Mouse (Mus musculus) thymus, adult 2 months (tissue): Measurements from ENCODE around the gene Abcc1. TPM values are rescaled to one million over a fixed set of nuclear protein-coding genes. Genes with fewer than 3 reads are reported as not detected.

Source experiments
- DNase-seq: peaks from one replicate; pipeline ENCODE4 v3.0.0; 2021
- H3K27ac ChIP-seq: fragments of 200-500 bp; 2 replicates; pipeline ENCODE4 v1.5.1; 2012; ENCODE audit warnings: low read length, control low read depth; ENCODE audit not compliant: control insufficient read depth, insufficient read depth
- H3K27me3 ChIP-seq: fragments of 200-500 bp; 2 replicates; pipeline ENCODE4 v1.6.1; 2012; ENCODE audit warnings: mild to moderate bottlenecking, low read length, moderate library complexity, mixed read lengths; ENCODE audit not compliant: control insufficient read depth, insufficient read depth
- H3K36me3 ChIP-seq: fragments of 200-500 bp; 2 replicates; pipeline ENCODE4 v1.6.1; 2012; ENCODE audit warnings: mild to moderate bottlenecking, low read length, moderate library complexity; ENCODE audit not compliant: control insufficient read depth, insufficient read depth
- H3K4me1 ChIP-seq: fragments of 200-500 bp; replicated peaks from 2 replicates; pipeline ENCODE4 v1.6.1; 2012; ENCODE audit warnings: low read length; ENCODE audit not compliant: control insufficient read depth, insufficient read depth
- H3K4me3 ChIP-seq: fragments of 200-500 bp; 2 replicates; pipeline ENCODE4 v1.5.1; 2012; ENCODE audit warnings: mild to moderate bottlenecking, low read length, control low read depth, moderate library complexity; ENCODE audit not compliant: control insufficient read depth, insufficient read depth
- CTCF ChIP-seq: fragments of 200-500 bp; IDR thresholded peaks from 2 replicates; pipeline ENCODE4 v1.5.1; 2012; ENCODE audit warnings: mild to moderate bottlenecking, control low read depth, low read length, moderate library complexity, borderline replicate concordance; ENCODE audit not compliant: control insufficient read depth, poor library complexity, insufficient read depth; ENCODE audit errors: extremely low read depth
- POLR2A ChIP-seq: fragments of 200-500 bp; IDR thresholded peaks from 2 replicates; pipeline ENCODE4 v1.6.1; 2012; ENCODE audit warnings: mild to moderate bottlenecking, low read length, control low read depth, moderate library complexity; ENCODE audit not compliant: control insufficient read depth, poor library complexity, insufficient read depth; ENCODE audit errors: extremely low read depth
- WGBS: fragments of 180-500 bp; shearing (Covaris S2); methylation state at CpG from one replicate; pipeline ENCODE4 v1.1.7; 2018; 5-methylcytosine and 5-hydroxymethylcytosine counted together
- polyA plus RNA-seq: library from polyadenylated mRNA; depleted of rRNA; stranded (reverse); fragments of >200 nt; gene quantifications from 2 replicates; pipeline ENCODE4 v1.2.3, GENCODE M21; 2012

Gene Abcc1
- polyA plus RNA-seq, 1 experiment, result 29.7 TPM

DNA sequence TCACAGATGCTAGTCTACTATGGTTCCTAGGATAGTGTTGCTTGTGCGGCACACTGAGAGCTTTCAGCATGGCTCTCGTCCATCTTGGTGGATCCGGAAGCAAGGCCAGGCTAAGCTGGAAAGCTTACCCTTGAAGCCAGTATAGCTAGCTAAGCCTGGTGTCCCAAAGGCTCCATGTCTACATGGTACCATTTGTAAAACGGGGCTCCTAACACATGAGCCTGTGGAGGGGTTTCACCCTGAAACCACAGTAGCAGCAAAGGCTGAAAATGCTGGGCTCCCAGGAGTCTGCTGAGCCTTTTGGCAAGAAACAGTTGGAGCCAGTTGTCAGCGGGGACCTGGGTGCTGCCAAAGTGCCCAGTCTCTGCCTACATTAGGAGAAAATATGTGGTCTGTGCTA lies 71.6 kb downstream of the Abcc1 start:
- Histone ChIP-seq H3K27ac (no peak overlapping the region), H3K4me1 (no peaks in the 10 kb centered on the region), H3K27me3 (no peaks in the 10 kb centered on the region), H3K36me3 (no peaks in the 10 kb centered on the region), H3K4me3 (no peak overlapping the region)
- TF ChIP-seq POLR2A, result no peak
- no peak for DNase-seq
- WGBS, result 96% methylated on average over 5 of the region's 5 CpGs

DNA sequence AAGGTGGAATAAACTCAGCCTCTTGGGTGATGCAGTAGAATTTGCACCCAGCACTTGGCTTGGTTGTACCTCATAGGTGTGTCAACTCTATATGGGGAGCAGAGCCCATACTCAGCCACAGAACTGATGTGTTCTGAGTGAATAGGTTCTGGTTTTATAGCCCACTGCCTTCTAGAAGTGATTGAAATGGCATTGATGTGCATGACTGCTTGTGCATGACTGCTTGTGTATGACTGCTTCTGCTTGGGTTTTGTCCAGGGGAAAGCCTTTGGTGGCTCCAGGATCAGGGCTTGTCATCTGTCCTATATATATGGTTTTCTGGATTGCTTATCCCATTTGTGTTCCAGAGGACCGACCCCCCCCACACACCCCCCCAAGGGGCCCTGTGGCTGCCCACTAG lies 74.2 kb downstream of the Abcc1 start:
- DNase-seq, result no peak
- no peaks in the 10 kb centered on the region for H3K27me3 ChIP-seq

DNA sequence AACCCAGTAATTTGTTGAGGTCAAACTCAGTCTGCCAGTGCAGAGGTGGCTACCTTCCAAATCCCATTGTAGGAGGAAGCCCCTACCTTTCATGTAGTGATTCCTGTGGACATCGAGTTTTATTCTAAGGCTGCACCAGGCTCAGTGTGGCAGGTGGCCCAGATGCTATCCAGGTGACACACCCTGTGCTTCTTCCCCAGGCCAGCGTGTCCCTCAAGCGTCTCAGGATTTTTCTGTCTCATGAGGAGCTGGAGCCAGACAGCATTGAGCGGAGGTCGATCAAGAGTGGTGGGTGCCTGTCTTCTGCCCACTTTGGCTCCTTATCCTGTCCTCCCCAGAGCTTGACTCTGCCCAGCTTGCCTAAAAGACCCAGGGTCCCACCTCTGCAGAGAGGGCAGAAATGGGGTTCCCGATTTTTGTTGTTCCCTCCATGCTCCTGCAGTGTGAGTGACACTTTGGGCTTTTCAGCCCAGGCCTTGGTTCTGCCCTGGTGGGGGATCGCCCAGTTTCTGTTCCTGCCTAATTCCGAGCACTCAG lies 76.2 kb downstream of the Abcc1 start:
- WGBS, result 96% methylated on average over 8 of the region's 8 CpGs
- H3K36me3 ChIP-seq, result no peaks in the 10 kb centered on the region
- DNase-seq, result no peak
- H3K4me1 ChIP-seq, result peaks cover 4% of the 10 kb centered on the region; the same call in 1 of the 2 replicates
- H3K27me3 ChIP-seq, result no peaks in the 10 kb centered on the region
- TF ChIP-seq CTCF (no peak), POLR2A (no peak)
- H3K27ac ChIP-seq, result no peak overlapping the region
- no peak overlapping the region for H3K4me3 ChIP-seq

More for the DNA sequence above, 74.2 kb downstream of the Abcc1 start:
- Histone ChIP-seq H3K27ac (no peak overlapping the region), H3K4me3 (no peak overlapping the region), H3K36me3 (no peaks in the 10 kb centered on the region), H3K4me1 (peaks cover 4% of the 10 kb centered on the region; the same call in 1 of the 2 replicates)
- 100% methylated on average over 1 of the region's 1 CpGs for WGBS
- TF ChIP-seq POLR2A, result no peak
- no peak for TF ChIP-seq CTCF

DNA sequence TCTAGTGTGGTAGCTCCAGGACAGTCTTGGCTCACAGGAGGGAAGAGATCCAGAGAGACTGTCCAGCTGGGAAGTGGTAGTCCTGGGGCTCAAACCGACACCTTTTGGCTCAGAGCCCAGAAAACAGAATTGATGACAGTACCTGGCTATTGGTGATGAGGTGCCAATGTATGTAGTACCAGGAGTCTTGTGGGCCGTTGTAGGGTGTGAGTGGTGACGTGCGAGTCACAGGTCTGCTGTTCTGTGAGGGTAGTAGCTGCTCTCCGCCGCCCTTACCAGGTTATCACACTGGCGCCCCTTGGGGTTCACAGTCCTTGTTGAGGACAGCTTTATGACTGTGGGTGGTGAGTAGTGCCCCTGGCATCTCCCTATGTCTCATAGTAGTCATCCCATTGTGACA lies 77.2 kb downstream of the Abcc1 start:
- WGBS, result 93% methylated on average over 7 of the region's 7 CpGs
- no peaks in the 10 kb centered on the region for H3K36me3 ChIP-seq
- peaks cover 4% of the 10 kb centered on the region; the same call in 1 of the 2 replicates for H3K4me1 ChIP-seq
- no peak for DNase-seq
- no peak overlapping the region for H3K27ac ChIP-seq
- no peak overlapping the region for H3K4me3 ChIP-seq
- TF ChIP-seq CTCF (no peak), POLR2A (no peak)
- no peaks in the 10 kb centered on the region for H3K27me3 ChIP-seq

DNA sequence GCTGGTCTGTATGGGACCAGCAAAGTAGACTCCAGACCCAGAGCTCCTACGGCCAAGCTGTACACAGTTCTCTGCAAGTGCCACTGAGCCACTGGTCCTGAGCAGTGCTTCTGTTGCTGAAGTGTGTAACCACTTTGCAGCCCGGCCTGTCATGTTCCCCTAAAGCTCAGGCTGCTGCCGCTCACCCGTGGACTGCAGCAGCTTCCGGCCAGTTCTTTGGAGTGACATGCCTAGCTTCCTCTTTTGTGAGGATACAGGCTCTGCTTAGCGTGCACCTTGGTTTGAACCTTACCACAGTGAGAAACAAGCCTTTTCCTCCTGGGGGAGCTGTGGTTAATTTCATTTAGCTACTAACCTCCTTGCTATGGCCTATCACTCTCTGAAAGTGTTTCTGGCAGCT lies 77.7 kb downstream of the Abcc1 start:
- Histone ChIP-seq H3K36me3 (no peaks in the 10 kb centered on the region), H3K4me1 (peaks cover 4% of the 10 kb centered on the region; the same call in 1 of the 2 replicates), H3K27ac (no peak overlapping the region), H3K27me3 (no peaks in the 10 kb centered on the region), H3K4me3 (no peak overlapping the region)
- no peak for TF ChIP-seq POLR2A
- TF ChIP-seq CTCF, result no peak
- 15% methylated on average over 6 of the region's 6 CpGs for WGBS
- DNase-seq, result no peak

DNA sequence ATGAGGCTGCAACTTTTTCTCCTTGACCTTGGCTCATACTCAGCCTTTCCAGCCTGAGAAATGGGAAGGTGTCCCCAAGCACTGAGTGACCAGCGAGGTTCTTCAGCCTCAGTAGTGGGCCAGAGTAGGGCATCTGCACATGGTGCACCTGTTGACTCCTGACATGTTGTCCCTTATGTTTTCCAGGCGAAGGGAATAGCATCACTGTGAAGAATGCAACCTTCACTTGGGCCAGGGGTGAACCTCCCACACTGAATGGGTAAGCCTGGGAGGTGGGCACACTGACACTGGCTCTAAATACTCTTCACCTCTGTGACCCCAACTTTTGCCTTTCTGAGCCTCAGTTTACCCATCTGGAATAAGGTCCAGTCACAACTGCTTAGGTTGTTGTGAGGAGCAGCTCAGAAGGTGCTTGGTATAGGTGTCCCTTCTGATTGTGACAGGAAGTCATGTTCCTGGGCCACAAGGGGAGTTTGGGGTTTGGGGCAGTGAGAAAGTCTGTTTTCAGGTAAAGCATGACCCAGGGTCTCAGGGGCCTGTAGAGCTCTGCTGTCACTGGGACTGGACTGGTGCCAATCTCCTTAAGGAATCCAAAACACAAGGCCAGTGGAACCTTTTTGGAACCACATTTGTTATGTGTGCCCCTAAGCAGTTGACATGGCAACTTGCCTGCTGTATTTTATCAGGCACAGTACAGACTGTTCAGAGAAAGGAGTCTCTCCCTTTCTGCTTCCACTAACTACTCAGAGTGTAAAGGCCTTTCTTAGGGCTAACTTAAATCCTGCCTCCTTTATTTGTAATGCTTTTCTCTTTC lies 78.7 kb downstream of the Abcc1 start:
- 82% methylated on average over 2 of the region's 2 CpGs for WGBS
- TF ChIP-seq POLR2A (no peak), CTCF (no peak)
- Histone ChIP-seq H3K27me3 (no peaks in the 10 kb centered on the region), H3K4me3 (no peak overlapping the region), H3K4me1 (peaks cover 4% of the 10 kb centered on the region; the same call in 1 of the 2 replicates), H3K36me3 (no peaks in the 10 kb centered on the region), H3K27ac (no peak overlapping the region)
- no peak for DNase-seq
